Mouse (Mus musculus) MEL (cell line): ENCODE data around the gene Mmp24. TPM values are rescaled to one million over a fixed set of nuclear protein-coding genes. Genes with fewer than 3 reads are reported as not detected.

Experiments
- DNase-seq: peaks from one replicate; pipeline ENCODE4 v3.0.0; 2011; ENCODE audit warnings: low read depth, low spot score
- H3K27ac ChIP-seq: 2 replicates; pipeline ENCODE4 v1.5.1; 2012; ENCODE audit warnings: low read depth, mild to moderate bottlenecking, control low read depth, low read length, moderate library complexity; ENCODE audit not compliant: control insufficient read depth
- H3K27me3 ChIP-seq, 2 experiments: fragments of 150-350 bp in 1 of 2; sonication (generic) in 1 of 2; 2 replicates each; pipeline ENCODE4 v1.6.1; 2012; ENCODE audit warnings: low read length in 2 of 2, mild to moderate bottlenecking in 2 of 2, improper control_type of control experiment in 1 of 2, moderate library complexity in 1 of 2; ENCODE audit not compliant: insufficient read depth in 2 of 2, control insufficient read depth in 1 of 2
- H3K36me3 ChIP-seq, 2 experiments: 2 replicates each; pipeline ENCODE4 v1.6.1; 2012 to 2014; ENCODE audit warnings: low read length in 2 of 2, improper control_type of control experiment in 1 of 2, inconsistent platforms in 1 of 2, mild to moderate bottlenecking in 1 of 2; ENCODE audit not compliant: insufficient read depth in 2 of 2, control insufficient read depth in 1 of 2
- H3K4me1 ChIP-seq, 2 experiments: fragments of 150-350 bp in 1 of 2; sonication (generic) in 1 of 2; 2 replicates each; pipeline ENCODE4 v1.6.1; 2012; ENCODE audit warnings: low read length in 2 of 2, improper control_type of control experiment in 1 of 2, mild to moderate bottlenecking in 1 of 2; ENCODE audit not compliant: insufficient read depth in 2 of 2, control insufficient read depth in 1 of 2
- H3K4me3 ChIP-seq, 2 experiments: fragments of 150-350 bp in 1 of 2; sonication (generic) in 1 of 2; 2 replicates each; pipeline ENCODE4 v1.5.1; 2012; ENCODE audit warnings: low read depth in 2 of 2, low read length in 2 of 2, mild to moderate bottlenecking in 2 of 2, moderate library complexity in 2 of 2, control low read depth in 1 of 2, improper control_type of control experiment in 1 of 2; ENCODE audit not compliant: control insufficient read depth in 1 of 2, insufficient read depth in 1 of 2
- H3K79me2 ChIP-seq: 2 replicates; pipeline ENCODE4 v1.6.1; 2012; ENCODE audit warnings: mild to moderate bottlenecking, low read length, moderate library complexity; ENCODE audit not compliant: control insufficient read depth, poor library complexity, insufficient read depth
- H3K9ac ChIP-seq: 2 replicates; pipeline ENCODE4 v1.6.1; 2012; ENCODE audit warnings: low read depth, mild to moderate bottlenecking, control low read depth, low read length, moderate library complexity; ENCODE audit not compliant: control insufficient read depth, poor library complexity, severe bottlenecking
- H3K9me3 ChIP-seq: fragments of 150-350 bp; sonication (generic); replicated peaks from 2 replicates; pipeline ENCODE4 v1.6.1; 2012; ENCODE audit warnings: mild to moderate bottlenecking, low read length, improper control_type of control experiment, moderate library complexity; ENCODE audit not compliant: insufficient read depth
- BHLHE40 ChIP-seq: IDR thresholded peaks from 2 replicates; pipeline ENCODE4 v1.6.1; 2012; ENCODE audit warnings: low read depth, mild to moderate bottlenecking, inconsistent platforms, low read length, improper control_type of control experiment, borderline replicate concordance
- CHD1 ChIP-seq: IDR thresholded peaks from 2 replicates; pipeline ENCODE4 v1.6.1; 2012; ENCODE audit warnings: low read depth, mild to moderate bottlenecking, inconsistent platforms, low read length, improper control_type of control experiment
- E2F4 ChIP-seq: IDR thresholded peaks from 2 replicates; pipeline ENCODE4 v1.6.1; 2011; ENCODE audit warnings: low read depth, low read length, improper control_type of control experiment, borderline replicate concordance
- ETS1 ChIP-seq: IDR thresholded peaks from 2 replicates; pipeline ENCODE4 v1.6.1; 2012; ENCODE audit warnings: low read depth, mild to moderate bottlenecking, inconsistent platforms, low read length, improper control_type of control experiment, moderate library complexity
- GATA1 ChIP-seq: IDR thresholded peaks from 2 replicates; pipeline ENCODE4 v1.6.1; 2011; ENCODE audit warnings: low read depth, low read length, improper control_type of control experiment
- HCFC1 ChIP-seq: IDR thresholded peaks from 2 replicates; pipeline ENCODE4 v1.6.1; 2012; ENCODE audit warnings: low read depth, mild to moderate bottlenecking, inconsistent platforms, low read length, improper control_type of control experiment, moderate library complexity
- MXI1 ChIP-seq: IDR thresholded peaks from 2 replicates; pipeline ENCODE4 v1.6.1; 2011; ENCODE audit warnings: mild to moderate bottlenecking, low read depth, low read length, improper control_type of control experiment
- MYB ChIP-seq: IDR thresholded peaks from 2 replicates; pipeline ENCODE4 v1.6.1; 2011; ENCODE audit warnings: mild to moderate bottlenecking, low read depth, low read length, improper control_type of control experiment
- POLR2A ChIP-seq, 2 experiments: IDR thresholded peaks; 2 replicates each; pipeline ENCODE4 v1.6.1; 2011 to 2012; ENCODE audit warnings: low read length in 2 of 2, mild to moderate bottlenecking in 2 of 2, control low read depth in 1 of 2, improper control_type of control experiment in 1 of 2, low read depth in 1 of 2, moderate library complexity in 1 of 2; ENCODE audit not compliant: control insufficient read depth in 1 of 2, insufficient read depth in 1 of 2, poor library complexity in 1 of 2
- POLR2AphosphoS2 ChIP-seq: IDR thresholded peaks from 2 replicates; pipeline ENCODE4 v1.6.1; 2011; ENCODE audit warnings: low read length, improper control_type of control experiment
- RCOR1 ChIP-seq: IDR thresholded peaks from 2 replicates; pipeline ENCODE4 v1.6.1; 2012; ENCODE audit warnings: low read depth, mild to moderate bottlenecking, inconsistent platforms, low read length, improper control_type of control experiment
- SMC3 ChIP-seq: IDR thresholded peaks from 2 replicates; pipeline ENCODE4 v1.6.1; 2011; ENCODE audit warnings: low read depth, low read length, improper control_type of control experiment
- TBP ChIP-seq: IDR thresholded peaks from 2 replicates; pipeline ENCODE4 v1.8.0; 2011; ENCODE audit warnings: low read depth, low read length, improper control_type of control experiment
- TCF12 ChIP-seq: IDR thresholded peaks from 2 replicates; pipeline ENCODE4 v1.6.1; 2014; ENCODE audit warnings: low read depth, mild to moderate bottlenecking, inconsistent platforms, low read length, improper control_type of control experiment, moderate library complexity
- USF1 ChIP-seq: IDR thresholded peaks from 2 replicates; pipeline ENCODE4 v1.6.1; 2014; ENCODE audit warnings: low read depth, mild to moderate bottlenecking, inconsistent platforms, low read length, improper control_type of control experiment, moderate library complexity
- ZC3H11A ChIP-seq: IDR thresholded peaks from 2 replicates; pipeline ENCODE4 v1.6.1; 2012; ENCODE audit warnings: low read depth, mild to moderate bottlenecking, inconsistent platforms, low read length, improper control_type of control experiment
- ZMIZ1 ChIP-seq: IDR thresholded peaks from 2 replicates; pipeline ENCODE4 v1.6.1; 2012; ENCODE audit warnings: low read depth, mild to moderate bottlenecking, inconsistent platforms, low read length, improper control_type of control experiment, moderate library complexity
- polyA plus RNA-seq, 2 experiments: library from polyadenylated mRNA; stranded (reverse) in 1 of 2; unstranded in 1 of 2; fragments of >175 nt in 1 of 2; fragments of >200 nt in 1 of 2; gene quantifications; 2 replicates each; pipeline versions ENCODE4 v1.2.1 to v1.2.4; 2012; ENCODE audit warnings: low replicate concordance in 2 of 2, low read depth in 1 of 2; ENCODE audit not compliant: insufficient read length in 2 of 2, insufficient read depth in 1 of 2, missing spikeins in 1 of 2
- total RNA-seq: library from RNA; depleted of rRNA; stranded (reverse); fragments of 300-350 nt; gene quantifications from 2 replicates; pipeline ENCODE4 v1.2.3, GENCODE M21; 2012

Gene Mmp24
- total and polyA plus RNA-seq, 3 experiments: 0.06 to 0.27 TPM; not detected in 1

- H3K27ac ChIP-seq: no peak overlapping the region
- H3K9ac ChIP-seq: no peak overlapping the region
- no peaks in the 10 kb centered on the region; a peak in 1 of 4 replicates for H3K4me1 ChIP-seq
- no peaks in the 10 kb centered on the region for H3K9me3 ChIP-seq
- H3K4me3 ChIP-seq: no peak overlapping the region
- H3K27me3 ChIP-seq: peaks cover 1 to 3% of the 10 kb centered on the region in 2 experiments; a peak in 3 of 4 replicates
- TF ChIP-seq TCF12: no peak
- no peak for TF ChIP-seq ETS1
- H3K79me2 ChIP-seq: no peaks in the 10 kb centered on the region
- DNase-seq: no peak
- no peaks in the 10 kb centered on the region; a peak in 2 of 4 replicates for H3K36me3 ChIP-seq
These were observed 38.2 kb upstream of the Mmp24 start for GRCm38 (mm10) chr2:155736936-155737335.

- no peak for DNase-seq
- Histone ChIP-seq H3K4me1 (peaks cover 0 to 8% of the 10 kb centered on the region in 2 experiments; a peak in 3 of 4 replicates), H3K4me3 (no peak overlapping the region), H3K9ac (no peak overlapping the region), H3K79me2 (no peaks in the 10 kb centered on the region), H3K9me3 (no peaks in the 10 kb centered on the region), H3K36me3 (peaks cover 0 to 7% of the 10 kb centered on the region in 2 experiments; a peak in 2 of 4 replicates), H3K27me3 (peaks cover 0 to 3% of the 10 kb centered on the region in 2 experiments; a peak in 3 of 4 replicates), H3K27ac (no peak overlapping the region)
- TF ChIP-seq SMC3: no peak
- no peak for TF ChIP-seq E2F4
- no peak for TF ChIP-seq POLR2AphosphoS2
- TF ChIP-seq ZMIZ1: no peak
- TF ChIP-seq MXI1: no peak
- no peak for TF ChIP-seq HCFC1
- no peak for TF ChIP-seq RCOR1
- TF ChIP-seq CHD1: no peak
- TF ChIP-seq TBP: no peak
These were observed 37.3 kb upstream of the Mmp24 start for GRCm38 (mm10) chr2:155737803-155738202.

GRCm38 (mm10) chr2:155742211-155742610, 32.9 kb upstream of the Mmp24 start:
- Histone ChIP-seq H3K4me3 (no peak overlapping the region), H3K4me1 (peaks cover 0 to 17% of the 10 kb centered on the region in 2 experiments; a peak in 2 of 4 replicates)

More at GRCm38 (mm10) chr2:155742211-155742610, 32.9 kb upstream of the Mmp24 start:
- Histone ChIP-seq H3K79me2 (no peaks in the 10 kb centered on the region), H3K9me3 (no peaks in the 10 kb centered on the region), H3K27me3 (peaks cover 0 to 3% of the 10 kb centered on the region in 2 experiments; a peak in 3 of 4 replicates), H3K9ac (no peak overlapping the region)
- TF ChIP-seq USF1: peak; percentile 61; the same call in 1 of the 2 replicates
- TF ChIP-seq BHLHE40: no peak
- no peak for TF ChIP-seq ETS1
- no peak for TF ChIP-seq POLR2A (IDR thresholded peaks at IDR 0.05; ENCODE audit: control insufficient read depth in 1 of 2, insufficient read depth in 1 of 2, low read depth in 1 of 2, low read length in 2 of 2, poor library complexity in 1 of 2)
- no peak for TF ChIP-seq MYB
- TF ChIP-seq RCOR1: no peak
- TF ChIP-seq ZC3H11A: no peak
- no peak for TF ChIP-seq ZMIZ1
- TF ChIP-seq GATA1: peak; percentile 45
- TF ChIP-seq E2F4: no peak
- TF ChIP-seq SMC3: no peak
- TF ChIP-seq, all 39 proteins: peak for 2
- peak; percentile 24 for DNase-seq
- peaks cover 0 to 14% of the 10 kb centered on the region in 2 experiments; a peak in 2 of 4 replicates for H3K36me3 ChIP-seq
- no peak overlapping the region for H3K27ac ChIP-seq
